Mouse (Mus musculus) stomach, postnatal 0 days (tissue): ENCODE measurements around the gene Uts2.

Source experiments
- CTCF ChIP-seq: IDR thresholded peaks from 2 replicates; pipeline ENCODE4 v1.5.1; 2016; ENCODE audit warnings: antibody characterized with exemption, low read depth, mild to moderate bottlenecking, moderate library complexity
- EP300 ChIP-seq: optimal IDR thresholded peaks from 2 replicates; pipeline ENCODE3; 2016; ENCODE audit warnings: antibody characterized with exemption

- TF ChIP-seq CTCF (no peak), EP300 (no peak)
Measured at GRCm38 (mm10) chr4:150979455-150979854, 17.4 kb upstream of the Uts2 start.
